Mouse (Mus musculus): ENCODE data around the gene Ccdc148. TPM values are rescaled to one million over a fixed set of nuclear protein-coding genes. Genes with fewer than 3 reads are reported as not detected.

The Ccdc148 gene
- polyA plus RNA-seq, 1 experiment from 2014 or later = 7.1 TPM

- Histone ChIP-seq H3K4me1 (ENCODE audit: control insufficient read depth, insufficient read depth, low read depth, low read length) (peaks cover 6% of the 10 kb centered on the region), H3K9me3 (ENCODE audit: control insufficient read depth, low read length) (no peaks in the 10 kb centered on the region), H3K4me2 (ENCODE audit: low read length) (no peak overlapping the region), H3K9ac (ENCODE audit: low read depth, low read length) (no peak overlapping the region), H3K27me3 (replicated peaks; ENCODE audit: control insufficient read depth, insufficient read depth, low read length) (no peaks in the 10 kb centered on the region), H3K27ac (ENCODE audit: low read depth, low read length) (no peak overlapping the region), H3K4me3 (ENCODE audit: low read length) (no peak overlapping the region), H3K36me3 (ENCODE audit: control insufficient read depth, insufficient read depth, low read length) (no peaks in the 10 kb centered on the region)
- WGBS = 94% methylated on average over 5 of the region's 5 CpGs
- no peak for ATAC-seq
Observed at GRCm38 (mm10) chr2:59199476-59199976, 39.0 kb upstream of the Ccdc148 start.

GRCm38 (mm10) chr2:59197156-59197555, 36.7 kb upstream of the Ccdc148 start:
- Histone ChIP-seq H3K4me2 (ENCODE audit: low read length) (no peak overlapping the region), H3K27me3 (replicated peaks; ENCODE audit: control insufficient read depth, insufficient read depth, low read length) (no peaks in the 10 kb centered on the region), H3K9me3 (ENCODE audit: control insufficient read depth, low read length) (no peaks in the 10 kb centered on the region), H3K9ac (ENCODE audit: low read depth, low read length) (no peak overlapping the region), H3K4me1 (ENCODE audit: control insufficient read depth, insufficient read depth, low read depth, low read length) (no peaks in the 10 kb centered on the region), H3K36me3 (ENCODE audit: control insufficient read depth, insufficient read depth, low read length) (no peaks in the 10 kb centered on the region), H3K4me3 (ENCODE audit: low read length) (no peak overlapping the region), H3K27ac (ENCODE audit: low read depth, low read length) (no peak overlapping the region)
- 86% methylated on average over 4 of the region's 4 CpGs for WGBS
- ATAC-seq = no peak

- 83% methylated on average over 5 of the region's 5 CpGs for WGBS
- no peak for ATAC-seq
- Histone ChIP-seq H3K4me2 (ENCODE audit: low read length) (no peak overlapping the region), H3K27ac (ENCODE audit: low read depth, low read length) (no peak overlapping the region), H3K27me3 (replicated peaks; ENCODE audit: control insufficient read depth, insufficient read depth, low read length) (no peaks in the 10 kb centered on the region), H3K4me3 (ENCODE audit: low read length) (no peak overlapping the region), H3K4me1 (ENCODE audit: control insufficient read depth, insufficient read depth, low read depth, low read length) (peaks cover 18% of the 10 kb centered on the region), H3K9me3 (ENCODE audit: control insufficient read depth, low read length) (no peaks in the 10 kb centered on the region), H3K9ac (ENCODE audit: low read depth, low read length) (no peak overlapping the region), H3K36me3 (ENCODE audit: control insufficient read depth, insufficient read depth, low read length) (no peaks in the 10 kb centered on the region)
Observed at GRCm38 (mm10) chr2:59193117-59193516, 32.6 kb upstream of the Ccdc148 start.

- Histone ChIP-seq H3K27me3 (replicated peaks; ENCODE audit: control insufficient read depth, insufficient read depth, low read length) (no peaks in the 10 kb centered on the region), H3K9me3 (ENCODE audit: control insufficient read depth, low read length) (no peaks in the 10 kb centered on the region), H3K27ac (ENCODE audit: low read depth, low read length) (no peak overlapping the region; the same call in 1 of the 2 replicates), H3K4me3 (ENCODE audit: low read length) (no peak overlapping the region), H3K4me2 (ENCODE audit: low read length) (no peak overlapping the region), H3K9ac (ENCODE audit: low read depth, low read length) (no peak overlapping the region), H3K4me1 (ENCODE audit: control insufficient read depth, insufficient read depth, low read depth, low read length) (peaks cover 18% of the 10 kb centered on the region), H3K36me3 (ENCODE audit: control insufficient read depth, insufficient read depth, low read length) (peaks cover 2% of the 10 kb centered on the region; the same call in 1 of the 2 replicates)
- 54% methylated on average over 8 of the region's 8 CpGs for WGBS
- peak; percentile 67; the same call in 1 of the 2 replicates for ATAC-seq
Observed at GRCm38 (mm10) chr2:59191466-59191865, 31.0 kb upstream of the Ccdc148 start.

GRCm38 (mm10) chr2:59190186-59190585, 29.7 kb upstream of the Ccdc148 start:
- Histone ChIP-seq H3K9ac (ENCODE audit: low read depth, low read length) (no peak overlapping the region), H3K4me1 (ENCODE audit: control insufficient read depth, insufficient read depth, low read depth, low read length) (peaks cover 18% of the 10 kb centered on the region), H3K4me3 (ENCODE audit: low read length) (no peak overlapping the region), H3K4me2 (ENCODE audit: low read length) (no peak overlapping the region), H3K27ac (ENCODE audit: low read depth, low read length) (no peak overlapping the region), H3K27me3 (replicated peaks; ENCODE audit: control insufficient read depth, insufficient read depth, low read length) (no peaks in the 10 kb centered on the region), H3K36me3 (ENCODE audit: control insufficient read depth, insufficient read depth, low read length) (peaks cover 2% of the 10 kb centered on the region; the same call in 1 of the 2 replicates), H3K9me3 (ENCODE audit: control insufficient read depth, low read length) (no peaks in the 10 kb centered on the region)
- 84% methylated on average over 10 of the region's 10 CpGs for WGBS
- no peak for ATAC-seq

GRCm38 (mm10) chr2:59189661-59190185, 29.2 kb upstream of the Ccdc148 start:
- H3K36me3 ChIP-seq (ENCODE audit: control insufficient read depth, insufficient read depth, low read length) = peaks cover 2% of the 10 kb centered on the region; the same call in 1 of the 2 replicates
- no peaks in the 10 kb centered on the region for H3K9me3 ChIP-seq (ENCODE audit: control insufficient read depth, low read length)
- no peak overlapping the region for H3K4me2 ChIP-seq (ENCODE audit: low read length)
- H3K4me3 ChIP-seq (ENCODE audit: low read length) = no peak overlapping the region
- H3K4me1 ChIP-seq (ENCODE audit: control insufficient read depth, insufficient read depth, low read depth, low read length) = peaks cover 18% of the 10 kb centered on the region
- H3K27me3 ChIP-seq (replicated peaks; ENCODE audit: control insufficient read depth, insufficient read depth, low read length) = no peaks in the 10 kb centered on the region
- 65% methylated on average over 5 of the region's 5 CpGs for WGBS
- ATAC-seq = no peak
- H3K9ac ChIP-seq (ENCODE audit: low read depth, low read length) = no peak overlapping the region
- H3K27ac ChIP-seq (ENCODE audit: low read depth, low read length) = no peak overlapping the region

GRCm38 (mm10) chr2:59188306-59188705, 27.8 kb upstream of the Ccdc148 start:
- peaks cover 18% of the 10 kb centered on the region for H3K4me1 ChIP-seq (ENCODE audit: control insufficient read depth, insufficient read depth, low read depth, low read length)
- H3K9me3 ChIP-seq (ENCODE audit: control insufficient read depth, low read length) = no peaks in the 10 kb centered on the region
- no peak overlapping the region for H3K4me3 ChIP-seq (ENCODE audit: low read length)
- H3K4me2 ChIP-seq (ENCODE audit: low read length) = no peak overlapping the region
- no peak for ATAC-seq
- H3K36me3 ChIP-seq (ENCODE audit: control insufficient read depth, insufficient read depth, low read length) = peaks cover 2% of the 10 kb centered on the region; the same call in 1 of the 2 replicates
- H3K27ac ChIP-seq (ENCODE audit: low read depth, low read length) = no peak overlapping the region
- 83% methylated on average over 8 of the region's 8 CpGs for WGBS
- no peaks in the 10 kb centered on the region for H3K27me3 ChIP-seq (replicated peaks; ENCODE audit: control insufficient read depth, insufficient read depth, low read length)
- H3K9ac ChIP-seq (ENCODE audit: low read depth, low read length) = no peak overlapping the region

GRCm38 (mm10) chr2:59186966-59187365, 26.5 kb upstream of the Ccdc148 start:
- H3K27ac ChIP-seq (ENCODE audit: low read depth, low read length) = no peak overlapping the region
- no peak overlapping the region for H3K9ac ChIP-seq (ENCODE audit: low read depth, low read length)
- no peak overlapping the region for H3K4me3 ChIP-seq (ENCODE audit: low read length)
- ATAC-seq = no peak
- H3K36me3 ChIP-seq (ENCODE audit: control insufficient read depth, insufficient read depth, low read length) = peaks cover 2% of the 10 kb centered on the region; the same call in 1 of the 2 replicates
- H3K27me3 ChIP-seq (replicated peaks; ENCODE audit: control insufficient read depth, insufficient read depth, low read length) = no peaks in the 10 kb centered on the region
- no peaks in the 10 kb centered on the region for H3K9me3 ChIP-seq (ENCODE audit: control insufficient read depth, low read length)
- no peak overlapping the region for H3K4me2 ChIP-seq (ENCODE audit: low read length)
- 96% methylated on average over 6 of the region's 6 CpGs for WGBS
- peaks cover 18% of the 10 kb centered on the region for H3K4me1 ChIP-seq (ENCODE audit: control insufficient read depth, insufficient read depth, low read depth, low read length)

GRCm38 (mm10) chr2:59186122-59186521, 25.6 kb upstream of the Ccdc148 start:
- Histone ChIP-seq H3K9ac (ENCODE audit: low read depth, low read length) (no peak overlapping the region), H3K4me1 (ENCODE audit: control insufficient read depth, insufficient read depth, low read depth, low read length) (peaks cover 13% of the 10 kb centered on the region), H3K36me3 (ENCODE audit: control insufficient read depth, insufficient read depth, low read length) (peaks cover 2% of the 10 kb centered on the region; the same call in 1 of the 2 replicates), H3K27ac (ENCODE audit: low read depth, low read length) (no peak overlapping the region), H3K4me2 (ENCODE audit: low read length) (no peak overlapping the region), H3K9me3 (ENCODE audit: control insufficient read depth, low read length) (no peaks in the 10 kb centered on the region), H3K4me3 (ENCODE audit: low read length) (no peak overlapping the region), H3K27me3 (replicated peaks; ENCODE audit: control insufficient read depth, insufficient read depth, low read length) (no peaks in the 10 kb centered on the region)
- ATAC-seq = no peak
- WGBS = 93% methylated on average over 8 of the region's 8 CpGs
